Mouse (Mus musculus) kidney, adult 2 months (tissue): ENCODE measurements around the gene Kif18b.

Source experiments
- CTCF ChIP-seq: fragments of 200-500 bp; conservative IDR thresholded peaks from 2 replicates; pipeline ENCODE4 v1.5.1; 2011; ENCODE audit warnings: low read depth, mild to moderate bottlenecking, control low read depth, low read length, moderate library complexity, mixed read lengths; ENCODE audit not compliant: insufficient read depth, insufficient read length
- POLR2A ChIP-seq: fragments of 200-500 bp; IDR thresholded peaks from one replicate; pipeline ENCODE4 v1.6.1; 2011; ENCODE audit warnings: low read depth, low read length, control low read depth

- no peak for TF ChIP-seq POLR2A
- no peak for TF ChIP-seq CTCF
Observed at GRCm38 (mm10) chr11:102964547-102965091, 39.7 kb upstream of the Kif18b start.
